30 mouse cellular contexts compared by ENCODE assay signal in the genomic region with DNA sequence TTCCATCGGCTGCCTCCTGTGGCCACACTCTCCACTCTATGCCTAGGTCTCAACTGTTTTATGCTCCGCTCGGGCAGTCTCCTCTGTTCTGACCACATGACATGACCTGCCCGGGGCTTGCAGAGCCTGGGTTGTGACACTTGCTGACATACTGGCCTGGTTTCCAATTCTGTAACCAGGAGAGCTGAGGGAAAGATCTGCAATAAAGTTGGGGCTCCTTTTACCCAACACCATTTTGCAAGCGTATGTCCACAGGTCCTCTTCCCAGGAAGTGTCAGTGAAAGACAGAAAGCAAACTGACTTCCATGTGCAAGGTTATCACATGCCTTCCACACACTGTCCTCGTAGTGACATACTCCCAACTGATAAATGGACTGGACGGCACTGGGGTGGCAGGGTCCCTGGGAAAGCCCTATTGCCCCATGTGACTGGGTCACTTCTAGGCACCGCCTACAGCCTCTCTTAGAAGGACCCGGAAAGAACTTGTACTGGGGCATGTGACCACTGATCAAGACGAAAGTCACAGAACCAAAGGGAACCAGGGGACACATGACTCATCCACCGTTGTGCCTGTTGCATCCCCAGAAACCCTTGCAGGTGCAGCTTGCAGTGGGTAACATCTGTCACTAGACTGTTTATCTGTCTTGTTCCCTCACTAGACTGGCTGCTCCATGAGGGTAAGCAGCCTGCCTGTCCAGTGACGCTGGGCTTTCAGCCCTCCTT. TPM values are rescaled to one million over a fixed set of nuclear protein-coding genes. Genes with fewer than 3 reads are reported as not detected.
DNase-seq lines count a peak whose midpoint lies in the region; ATAC-seq and TF ChIP-seq lines count a peak whose summit lies in the region.
"Had no signal": no experiment of that assay in that cellular context is flagged by ENCODE, and none has a peak within 500 bp of the region (broad histone marks: within the 10 kb centered on the region; RNA-seq: fewer than 3 reads in every experiment).

No protein-coding gene starts in this region.

- peak overlapping the region; percentile 49 for H3K9ac ChIP-seq in CH12.LX (ENCODE audit: insufficient read depth, low read depth)
- H3K9ac ChIP-seq: embryonic facial prominence, embryonic 12.5 days; embryonic facial prominence, embryonic 15.5 days; forebrain, postnatal 0 days; heart, embryonic 13.5 days; hindbrain, embryonic 14.5 days had no signal

- 73% methylated on average over 12 of the region's 12 CpGs for WGBS in kidney, adult 2 months
- 42% methylated on average over 12 of the region's 12 CpGs for WGBS in bone marrow, adult 2 months

- no peak overlapping the region for H3K4me3 ChIP-seq in kidney, adult 2 months (ENCODE audit: insufficient read depth, low read depth, low read length)
- peak overlapping the region; percentile 58 to 65 (median 61) for H3K4me3 ChIP-seq in CH12.LX (replicated peaks in 1 of 3; ENCODE audit: low read depth in 2 of 3, low read length in 2 of 3, poor library complexity in 1 of 3)
- no peak overlapping the region for H3K4me3 ChIP-seq in bone marrow, adult 2 months (replicated peaks; ENCODE audit: control insufficient read depth, low read depth, low read length)
- H3K4me3 ChIP-seq: embryonic facial prominence, embryonic 12.5 days; embryonic facial prominence, embryonic 15.5 days; gastrocnemius, adult 2 months; heart, adult 2 months; heart, embryonic 10.5 days; heart, embryonic 13.5 days had no signal

- H3K4me1 ChIP-seq in kidney, adult 2 months (ENCODE audit: control insufficient read depth, insufficient read depth, low read length), result no peaks in the 10 kb centered on the region
- peaks cover 43 to 65% of the 10 kb centered on the region in 2 experiments for H3K4me1 ChIP-seq in CH12.LX (ENCODE audit: control insufficient read depth in 1 of 2, insufficient read depth in 2 of 2)
- peaks cover 3% of the 10 kb centered on the region for H3K4me1 ChIP-seq in bone marrow, adult 2 months (ENCODE audit: control insufficient read depth, insufficient read depth, low read length)
- H3K4me1 ChIP-seq: embryonic facial prominence, embryonic 12.5 days had no signal

- ATAC-seq in megakaryocyte progenitor cell, adult 5-6 weeks (replicated peaks; ENCODE audit: poor library complexity), result peak; percentile 52
- ATAC-seq: CD4-positive, CD25-positive, alpha-beta regulatory T cell, adult 4 months; forebrain, embryonic 14.5 days; forebrain, postnatal 0 days had no signal

- no peaks in the 10 kb centered on the region; the same call in 1 of the 2 replicates for H3K79me2 ChIP-seq in CH12.LX (replicated peaks; ENCODE audit: control insufficient read depth, extremely low read depth, insufficient read depth, poor library complexity, severe bottlenecking)

- H3K36me3 ChIP-seq in kidney, adult 2 months (ENCODE audit: control insufficient read depth, insufficient read depth, low read length), result no peaks in the 10 kb centered on the region
- peaks cover 14 to 25% of the 10 kb centered on the region in 2 experiments for H3K36me3 ChIP-seq in CH12.LX (replicated peaks in 1 of 2; ENCODE audit: control insufficient read depth in 1 of 2, insufficient read depth in 1 of 2, low read length in 1 of 2)
- H3K36me3 ChIP-seq: embryonic facial prominence, embryonic 12.5 days; embryonic facial prominence, embryonic 15.5 days; heart, embryonic 10.5 days; heart, embryonic 13.5 days had no signal

- dilution Hi-C loops in CH12.LX (cut with MboI; ENCODE audit: extremely low pct_ligation_motif_present, extremely low pct_unique_long_range_greater_than_20kb, low sequenced_read_pairs), result no loop called here

- peak; percentile 76 for TF ChIP-seq EP300 in CH12.LX (IDR thresholded peaks at IDR 0.05; ENCODE audit: low read length)

- peak overlapping the region; percentile 41 for H3K4me2 ChIP-seq in CH12.LX (ENCODE audit: insufficient read depth, low read depth, poor library complexity, severe bottlenecking)
- H3K4me2 ChIP-seq: embryonic facial prominence, embryonic 12.5 days; embryonic facial prominence, embryonic 15.5 days; heart, embryonic 13.5 days; hindbrain, embryonic 14.5 days had no signal

- TF ChIP-seq CTCF in kidney, adult 2 months (conservative IDR thresholded peaks at IDR 0.05; ENCODE audit: insufficient read depth, insufficient read length, low read depth, low read length), result no peak
- no peak for TF ChIP-seq CTCF in CH12.LX (conservative IDR thresholded peaks at IDR 0.05 in 1 of 2, IDR thresholded peaks at IDR 0.05 in 1 of 2; ENCODE audit: low read depth in 2 of 2, low read length in 2 of 2)
- TF ChIP-seq CTCF in bone marrow, adult 2 months (IDR thresholded peaks at IDR 0.05; ENCODE audit: control insufficient read depth, insufficient read depth, low read length), result no peak

- no peak for TF ChIP-seq RAD21 in CH12.LX (IDR thresholded peaks at IDR 0.05; ENCODE audit: low read depth, low read length)

- no peak overlapping the region for H3K27ac ChIP-seq in kidney, adult 2 months (ENCODE audit: insufficient read depth, low read depth, low read length)
- peak overlapping the region; percentile 68 for H3K27ac ChIP-seq in CH12.LX (ENCODE audit: insufficient read depth, low read depth)
- peak overlapping the region; percentile 53 for H3K27ac ChIP-seq in bone marrow, adult 2 months (ENCODE audit: control insufficient read depth, insufficient read depth, low read depth, low read length, poor library complexity)
- H3K27ac ChIP-seq: embryonic facial prominence, embryonic 12.5 days; embryonic facial prominence, embryonic 15.5 days; gastrocnemius, adult 2 months; heart, adult 2 months; heart, embryonic 10.5 days; heart, embryonic 13.5 days; hindbrain, embryonic 14.5 days had no signal

- no peak for TF ChIP-seq POLR2A in kidney, adult 2 months (IDR thresholded peaks at IDR 0.05; ENCODE audit: low read depth, low read length)
- peak; percentile 42; the same call in 1 of the 2 replicates for TF ChIP-seq POLR2A in CH12.LX (IDR thresholded peaks at IDR 0.05; ENCODE audit: low read depth, low read length)
- TF ChIP-seq POLR2A in bone marrow, adult 2 months (IDR thresholded peaks at IDR 0.05; ENCODE audit: borderline replicate concordance, control insufficient read depth, low read depth, low read length), result no peak

- in situ Hi-C loops in CH12.LX (cut with MboI; ENCODE audit: low pct_ligation_motif_present, low pct_unique_long_range_greater_than_20kb, low sequenced_read_pairs), result no loop called here

- no peaks in the 10 kb centered on the region for H3K9me3 ChIP-seq in CH12.LX (replicated peaks; ENCODE audit: low read length)
- H3K9me3 ChIP-seq: embryonic facial prominence, embryonic 12.5 days; embryonic facial prominence, embryonic 15.5 days; heart, embryonic 10.5 days; heart, embryonic 13.5 days had no signal

- peak; percentile 8 for DNase-seq in kidney, adult 2 months
- DNase-seq in kidney, postnatal 10 days, result no peak
- peak; percentile 90 for DNase-seq in CH12.LX (ENCODE audit: extremely low read depth)
- DNase-seq in thymus, postnatal 4 days, result no peak
- DNase-seq in natural killer cell, adult 2 months (ENCODE audit: low spot score in 2 of 2), result no peak
- DNase-seq in ovary, adult 18-20 months (ENCODE audit: low spot score), result no peak
- DNase-seq: adrenal gland, adult 2 months; adrenal gland, postnatal 14 days; cerebellum, adult 18-20 months; cerebellum, adult 9-10 months; cerebellum, postnatal 14 days; forebrain, postnatal 0 days; gastrocnemius, adult 2 months; gastrocnemius, postnatal 25 days; heart, adult 2 months; heart, postnatal 14 days; heart, postnatal 4 days had no signal

- no peaks in the 10 kb centered on the region for H3K27me3 ChIP-seq in kidney, adult 2 months (replicated peaks; ENCODE audit: control insufficient read depth, insufficient read depth, low read length)
- H3K27me3 ChIP-seq in CH12.LX (replicated peaks), result no peaks in the 10 kb centered on the region
- H3K27me3 ChIP-seq: embryonic facial prominence, embryonic 12.5 days; embryonic facial prominence, embryonic 15.5 days had no signal

TF ChIP-seq in CH12.LX, 34 proteins besides CTCF, POLR2A, EP300 and RAD21 (continues in another document):
- TF ChIP-seq JUN (IDR thresholded peaks at IDR 0.05; ENCODE audit: insufficient read depth, low read depth, low read length), result peak; percentile 33; the same call in 1 of the 2 replicates
- TF ChIP-seq PAX5 (IDR thresholded peaks at IDR 0.05; ENCODE audit: low read length), result no peak
- peak; percentile 65; the same call in 1 of the 2 replicates for TF ChIP-seq IRF4 (IDR thresholded peaks at IDR 0.05; ENCODE audit: low read depth, low read length)
- TF ChIP-seq RCOR1 (conservative IDR thresholded peaks at IDR 0.05; ENCODE audit: low read depth, low read length), result no peak
- TF ChIP-seq HCFC1 (IDR thresholded peaks at IDR 0.05; ENCODE audit: low read depth, low read length), result peak; percentile 9; the same call in 1 of the 2 replicates
- no peak for TF ChIP-seq ZC3H11A (IDR thresholded peaks at IDR 0.05; ENCODE audit: low read depth, low read length)
- TF ChIP-seq GABPA (IDR thresholded peaks at IDR 0.05; ENCODE audit: insufficient replicate concordance, low read depth, low read length), result no peak
- no peak for TF ChIP-seq POLR2AphosphoS2 (IDR thresholded peaks at IDR 0.05; ENCODE audit: low read depth, low read length)
- peak; percentile 92 for TF ChIP-seq MAX (IDR thresholded peaks at IDR 0.05; ENCODE audit: low read length)
- TF ChIP-seq ZMIZ1 (IDR thresholded peaks at IDR 0.05; ENCODE audit: low read depth, low read length), result 0 out of 2 replicates have a peak, but pooled peaks have one; percentile 60
- no peak for TF ChIP-seq ZNF384 (IDR thresholded peaks at IDR 0.05; ENCODE audit: low read depth, low read length)
- peak; percentile 73 for TF ChIP-seq MYC (IDR thresholded peaks at IDR 0.05; ENCODE audit: low read depth, low read length)
- TF ChIP-seq ELF1 (IDR thresholded peaks at IDR 0.05; ENCODE audit: low read depth, low read length), result peak; percentile 78

RNA-seq across cellular contexts. Expression of a gene that starts 30.0 kb away (rescaled TPM):
- polyA plus RNA-seq in kidney, adult 2 months (2012; rRNA removed), result 0.19 and 0.20 TPM in 2 replicates
- 0.17 TPM in 1 of 2 replicates, not detected in the other for total RNA-seq in CH12.LX (2012; rRNA removed)
- not detected in 2 replicates for total RNA-seq in CH12.LX (2014; rRNA removed)
- polyA plus RNA-seq in CH12.LX (2012; ENCODE audit: insufficient read length, low read depth), result 0.73 TPM in 1 of 2 replicates, not detected in the other
- polyA plus RNA-seq in bone marrow, adult 2 months (2011; ENCODE audit: insufficient read depth, insufficient read length, low replicate concordance, missing spikeins), result 7.3 TPM in 1 of 2 replicates, not detected in the other
- total RNA-seq in megakaryocyte progenitor cell, adult 5-6 weeks (2015), result not detected in 2 replicates
- total RNA-seq in megakaryocyte progenitor cell, adult 5-6 weeks (2017), result not detected in 2 replicates
- total RNA-seq: adrenal gland, adult 2 months; adrenal gland, postnatal 14 days; gastrocnemius, adult 2 months; gastrocnemius, postnatal 25 days; heart, adult 2 months; heart, postnatal 4 days; MEL had no signal
- polyA plus RNA-seq: adrenal gland, adult 2 months; C2C12; CD4-positive, CD25-positive, alpha-beta regulatory T cell, adult 4 months; embryonic facial prominence, embryonic 12.5 days; forebrain, embryonic 11.5 days; heart, embryonic 10.5 days; heart, embryonic 13.5 days; hindbrain, embryonic 14.5 days; intestine, embryonic 14.5 days had no signal

RNA-seq across cellular contexts. Expression of a gene that starts 54.3 kb away (rescaled TPM):
- 37.8 and 39.7 TPM in 2 replicates for polyA plus RNA-seq in kidney, adult 2 months (2012; rRNA removed)
- total RNA-seq in CH12.LX (2012; rRNA removed) (40.6 and 48.3 TPM in 2 replicates), CH12.LX (2014; rRNA removed) (52.1 and 56.6 TPM in 2 replicates)
- 55.4 and 57.2 TPM in 2 replicates for polyA plus RNA-seq in CH12.LX (2012; ENCODE audit: insufficient read length, low read depth)
- polyA plus RNA-seq in bone marrow, adult 2 months (2011; ENCODE audit: insufficient read depth, insufficient read length, low replicate concordance, missing spikeins), result 10.5 and 18.7 TPM in 2 replicates
- 29.0 and 31.6 TPM in 2 replicates for total RNA-seq in megakaryocyte progenitor cell, adult 5-6 weeks (2015)
- 23.3 and 24.6 TPM in 2 replicates for total RNA-seq in megakaryocyte progenitor cell, adult 5-6 weeks (2017)

Comparison
In these comparisons a context has a peak if more than half of its experiments do, and no peak if none do; other contexts are left out.
1. DNase-seq: peak in kidney, adult 2 months (single experiment) and CH12.LX (single experiment); none in kidney, postnatal 10 days (single experiment), thymus, postnatal 4 days (single experiment), natural killer cell, adult 2 months (0 of 2) and ovary, adult 18-20 months (single experiment).
2. H3K4me3 ChIP-seq: peak in CH12.LX (3 of 3); none in kidney, adult 2 months (single experiment) and bone marrow, adult 2 months (single experiment).